Mouse (Mus musculus) kidney, postnatal 0 days (tissue): ENCODE measurements around the gene Zdhhc1. TPM values are rescaled to one million over a fixed set of nuclear protein-coding genes. Genes with fewer than 3 reads are reported as not detected.

Experiments used
- ATAC-seq: fragments of 200-750 bp; cut with Nextera tagmentation; replicated peaks from 2 replicates; pipeline ENCODE4 v1.8.0; 2017; ENCODE audit warnings: low read depth, moderate number of reproducible peaks, moderate TSS enrichment, moderate library complexity; ENCODE audit not compliant: low FRiP score
- DNase-seq: peaks from one replicate; pipeline ENCODE4 v3.0.0-alpha.2; 2016; ENCODE audit warnings: low spot score
- H3K27ac ChIP-seq: fragments of 300-500 bp; sonication (generic); 2 replicates; pipeline ENCODE4 v1.5.1; 2014; ENCODE audit warnings: mild to moderate bottlenecking
- H3K27me3 ChIP-seq: fragments of 300-500 bp; sonication (generic); 2 replicates; pipeline ENCODE4 v1.6.1; 2014; ENCODE audit warnings: low read length, mixed read lengths; ENCODE audit not compliant: insufficient read depth
- H3K36me3 ChIP-seq: fragments of 300-500 bp; sonication (generic); 2 replicates; pipeline ENCODE4 v1.6.1; 2014; ENCODE audit warnings: low read length, mixed read lengths; ENCODE audit not compliant: insufficient read depth
- H3K4me1 ChIP-seq: fragments of 300-500 bp; sonication (generic); replicated peaks from 2 replicates; pipeline ENCODE4 v1.6.1; 2014; ENCODE audit warnings: antibody characterized with exemption, low read length, mixed read lengths; ENCODE audit not compliant: insufficient read depth
- H3K4me2 ChIP-seq: fragments of 300-500 bp; sonication (generic); 2 replicates; pipeline ENCODE4 v1.6.1; 2014; ENCODE audit warnings: mild to moderate bottlenecking, low read length, moderate library complexity, mixed read lengths
- H3K4me3 ChIP-seq: fragments of 300-500 bp; sonication (generic); replicated peaks from 2 replicates; pipeline ENCODE4 v1.5.1; 2014; ENCODE audit warnings: low read depth, low read length
- H3K9ac ChIP-seq: fragments of 300-500 bp; sonication (generic); 2 replicates; pipeline ENCODE4 v1.6.1; 2014; ENCODE audit warnings: low read depth, low read length
- H3K9me3 ChIP-seq: fragments of 300-500 bp; sonication (generic); replicated peaks from 2 replicates; pipeline ENCODE4 v1.6.1; 2016; ENCODE audit warnings: low read length, inconsistent platforms, mixed read lengths
- CTCF ChIP-seq: IDR thresholded peaks from 2 replicates; pipeline ENCODE4 v1.5.1; 2016; ENCODE audit warnings: antibody characterized with exemption, low read depth, mild to moderate bottlenecking, moderate library complexity
- WGBS: fragments of 180-500 bp; shearing (Covaris S2); extraction: QIAGEN DNeasy Blood & Tissue Kit; methylation state at CpG from one replicate; pipeline ENCODE4 v1.1.7; 2014; 5-methylcytosine and 5-hydroxymethylcytosine counted together
- polyA plus RNA-seq: library from polyadenylated mRNA; unstranded; fragments of >200 nt; fragmentation: Nextera tagmentation; extraction: Ambion mirVana; gene quantifications from 2 replicates; pipeline ENCODE4 v1.2.1, GENCODE M21; 2015

Gene Zdhhc1
- polyA plus RNA-seq, 1 experiment from 2014 or later: 30.5 TPM

- Histone ChIP-seq H3K9ac (no peak overlapping the region), H3K4me3 (no peak overlapping the region), H3K4me2 (no peak overlapping the region), H3K36me3 (peaks cover 27% of the 10 kb centered on the region), H3K27me3 (no peaks in the 10 kb centered on the region), H3K9me3 (no peaks in the 10 kb centered on the region), H3K27ac (no peak overlapping the region), H3K4me1 (no peaks in the 10 kb centered on the region)
- ATAC-seq (no peak), DNase-seq (no peak)
- TF ChIP-seq CTCF: no peak
- 61% methylated on average over 4 of the region's 4 CpGs for WGBS
These were observed 42.2 kb upstream of the Zdhhc1 start for GRCm38 (mm10) chr8:105538940-105539339.

GRCm38 (mm10) chr8:105537011-105537677 lies 40.4 kb upstream of the Zdhhc1 start:
- Histone ChIP-seq H3K9me3 (no peaks in the 10 kb centered on the region), H3K4me2 (no peak overlapping the region), H3K9ac (no peak overlapping the region), H3K4me3 (no peak overlapping the region), H3K27me3 (no peaks in the 10 kb centered on the region), H3K36me3 (peaks cover 27% of the 10 kb centered on the region), H3K27ac (no peak overlapping the region), H3K4me1 (0 out of 2 replicates have a peak, but pooled peaks cover 7% of the 10 kb centered on the region)
- 55% methylated on average over 6 of the region's 6 CpGs for WGBS
- no peak for DNase-seq
- TF ChIP-seq CTCF: no peak
- ATAC-seq: no peak

- Histone ChIP-seq H3K4me3 (no peak overlapping the region), H3K9me3 (no peaks in the 10 kb centered on the region), H3K36me3 (peaks cover 27% of the 10 kb centered on the region), H3K9ac (no peak overlapping the region), H3K27me3 (no peaks in the 10 kb centered on the region), H3K4me2 (no peak overlapping the region), H3K4me1 (0 out of 2 replicates have a peak, but pooled peaks cover 7% of the 10 kb centered on the region), H3K27ac (no peak overlapping the region)
- TF ChIP-seq CTCF: no peak
- DNase-seq: no peak
- WGBS: 76% methylated on average over 3 of the region's 3 CpGs
- no peak for ATAC-seq
These were observed 39.8 kb upstream of the Zdhhc1 start for GRCm38 (mm10) chr8:105536546-105536945.

- DNase-seq: peak; percentile 89
- H3K4me1 ChIP-seq: peaks cover 17% of the 10 kb centered on the region; the same call in 1 of the 2 replicates
- no peak overlapping the region for H3K4me3 ChIP-seq
- H3K27ac ChIP-seq: peak overlapping the region; percentile 71
- H3K9ac ChIP-seq: no peak overlapping the region
- ATAC-seq: peak; percentile 52
- peaks cover 20% of the 10 kb centered on the region for H3K36me3 ChIP-seq
- H3K27me3 ChIP-seq: no peaks in the 10 kb centered on the region
- H3K9me3 ChIP-seq: no peaks in the 10 kb centered on the region
- peak; percentile 93 for TF ChIP-seq CTCF
- H3K4me2 ChIP-seq: no peak overlapping the region
- WGBS: 0% methylated on average over 1 of the region's 1 CpGs
These were observed 37.2 kb upstream of the Zdhhc1 start for GRCm38 (mm10) chr8:105533892-105534329.

GRCm38 (mm10) chr8:105533439-105533838 lies 36.7 kb upstream of the Zdhhc1 start:
- WGBS: 3% methylated on average over 2 of the region's 2 CpGs
- DNase-seq (no peak), ATAC-seq (0 out of 2 replicates have a peak, but pooled peaks have one; percentile 6)
- Histone ChIP-seq H3K4me1 (peaks cover 19% of the 10 kb centered on the region; the same call in 1 of the 2 replicates), H3K27ac (peak overlapping the region; percentile 71), H3K9me3 (no peaks in the 10 kb centered on the region), H3K9ac (0 out of 2 replicates have a peak overlapping the region, but pooled peaks have one; percentile 4), H3K36me3 (peaks cover 20% of the 10 kb centered on the region), H3K27me3 (no peaks in the 10 kb centered on the region), H3K4me2 (no peak overlapping the region), H3K4me3 (no peak overlapping the region)
- no peak for TF ChIP-seq CTCF

- Histone ChIP-seq H3K27me3 (no peaks in the 10 kb centered on the region), H3K4me3 (no peak overlapping the region), H3K9me3 (no peaks in the 10 kb centered on the region), H3K36me3 (peaks cover 9% of the 10 kb centered on the region; the same call in 1 of the 2 replicates), H3K4me1 (peaks cover 19% of the 10 kb centered on the region; the same call in 1 of the 2 replicates), H3K9ac (no peak overlapping the region), H3K27ac (no peak overlapping the region), H3K4me2 (no peak overlapping the region)
- WGBS: 69% methylated on average over 2 of the region's 2 CpGs
- peak; percentile 67 for TF ChIP-seq CTCF
- DNase-seq (peak; percentile 60), ATAC-seq (no peak)
These were observed 35.1 kb upstream of the Zdhhc1 start for GRCm38 (mm10) chr8:105531774-105532173.
